Mouse (Mus musculus): ENCODE data around the gene Atg101.
A peak's percentile ranks its signal among the peaks of the same experiment; 100 is the strongest.

Atg101 gene

GRCm38 (mm10) chr15:101287361-101287760 is 3.3 kb downstream of the Atg101 start:
- DNase-seq: no peak

GRCm38 (mm10) chr15:101290354-101290753 is 6.3 kb downstream of the Atg101 start:
- no peak for DNase-seq

- DNase-seq: no peak
These were observed 7.9 kb downstream of the Atg101 start for GRCm38 (mm10) chr15:101292012-101292411.

- no peak for DNase-seq
These were observed 9.1 kb downstream of the Atg101 start, which contains the start of gene 6030408B16Rik for GRCm38 (mm10) chr15:101293025-101293621. Gene 6030408B16Rik, plus strand, starts transcription at chr15:101293212.

GRCm38 (mm10) chr15:101294028-101294894 is 10.2 kb downstream of the Atg101 start:
- DNase-seq: no peak

GRCm38 (mm10) chr15:101295106-101295505 is 11.0 kb downstream of the Atg101 start:
- no peak for DNase-seq

GRCm38 (mm10) chr15:101295616-101296015 is 11.5 kb downstream of the Atg101 start:
- DNase-seq: no peak

GRCm38 (mm10) chr15:101296091-101296490 is 12.0 kb downstream of the Atg101 start:
- DNase-seq: no peak

GRCm38 (mm10) chr15:101297988-101298387 is 13.9 kb downstream of the Atg101 start:
- no peak for DNase-seq

GRCm38 (mm10) chr15:101298550-101298949 is 14.5 kb downstream of the Atg101 start:
- no peak for DNase-seq

GRCm38 (mm10) chr15:101299480-101299960 is 15.4 kb downstream of the Atg101 start:
- no peak for DNase-seq

GRCm38 (mm10) chr15:101300128-101300527 is 16.1 kb downstream of the Atg101 start:
- no peak for DNase-seq

- DNase-seq: no peak
These were observed 18.1 kb downstream of the Atg101 start for GRCm38 (mm10) chr15:101302201-101302600.

- DNase-seq: no peak
These were observed 19.8 kb downstream of the Atg101 start for GRCm38 (mm10) chr15:101303830-101304229.

GRCm38 (mm10) chr15:101306459-101306858 is 22.4 kb downstream of the Atg101 start:
- DNase-seq: peak; percentile 73

- DNase-seq: no peak
These were observed 24.6 kb downstream of the Atg101 start for GRCm38 (mm10) chr15:101308440-101309348.

- DNase-seq: no peak
These were observed 25.4 kb downstream of the Atg101 start for GRCm38 (mm10) chr15:101309493-101309892.

- DNase-seq: peak; percentile 64
These were observed 27.2 kb downstream of the Atg101 start for GRCm38 (mm10) chr15:101311087-101311770.

- DNase-seq: no peak
These were observed 27.9 kb downstream of the Atg101 start for GRCm38 (mm10) chr15:101312006-101312405.

GRCm38 (mm10) chr15:101315378-101315777 is 31.3 kb downstream of the Atg101 start:
- no peak for DNase-seq

- DNase-seq: peak; percentile 93
These were observed 31.8 kb downstream of the Atg101 start for GRCm38 (mm10) chr15:101315832-101316231.

GRCm38 (mm10) chr15:101316279-101316912 is 32.3 kb downstream of the Atg101 start:
- DNase-seq: no peak

All from right cerebral cortex, adult 18-20 months (tissue).